In the genomic region with DNA sequence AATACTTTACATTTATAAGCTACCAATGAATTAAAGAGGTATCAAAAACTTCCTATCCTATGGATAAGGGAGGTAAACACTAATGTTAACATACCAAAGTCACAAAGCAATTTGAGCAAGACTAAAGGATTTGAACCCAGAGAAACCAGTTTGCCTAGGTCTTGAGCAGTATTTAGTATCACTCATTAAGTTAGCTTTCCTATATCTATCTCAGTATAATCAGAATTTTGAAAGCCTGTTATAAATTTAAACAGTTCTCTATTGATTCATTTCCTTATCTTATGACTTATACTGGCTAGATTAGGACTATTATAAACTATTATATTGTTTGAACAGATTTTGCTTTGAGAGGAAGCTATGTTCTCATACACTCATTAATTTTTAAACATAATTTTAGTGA, we compare ENCODE assay signal across 24 mouse cellular contexts.
DNase-seq lines count a peak whose midpoint lies in the region; ATAC-seq and TF ChIP-seq lines count a peak whose summit lies in the region.
"Had no signal": no experiment of that assay in that cellular context is flagged by ENCODE, and none has a peak within 500 bp of the region (broad histone marks: within the 10 kb centered on the region; RNA-seq: fewer than 3 reads in every experiment).

No protein-coding gene starts in this region.

- no peak overlapping the region for H3K9ac ChIP-seq in intestine, embryonic 14.5 days (ENCODE audit: low read length)
- H3K9ac ChIP-seq in intestine, postnatal 0 days (ENCODE audit: low read depth, low read length) = no peak overlapping the region
- no peak overlapping the region for H3K9ac ChIP-seq in intestine, embryonic 15.5 days
- H3K9ac ChIP-seq in stomach, embryonic 15.5 days = no peak overlapping the region
- no peak overlapping the region for H3K9ac ChIP-seq in liver, embryonic 12.5 days
- H3K9ac ChIP-seq: embryonic facial prominence, embryonic 12.5 days; forebrain, embryonic 13.5 days; forebrain, embryonic 15.5 days had no signal

- no peak overlapping the region for H3K4me2 ChIP-seq in intestine, embryonic 14.5 days (ENCODE audit: low read length)
- H3K4me2 ChIP-seq in intestine, postnatal 0 days (replicated peaks; ENCODE audit: low read depth) = no peak overlapping the region
- H3K4me2 ChIP-seq in intestine, embryonic 15.5 days (replicated peaks) = no peak overlapping the region
- H3K4me2 ChIP-seq in stomach, embryonic 15.5 days = no peak overlapping the region
- no peak overlapping the region for H3K4me2 ChIP-seq in liver, embryonic 12.5 days
- H3K4me2 ChIP-seq: embryonic facial prominence, embryonic 12.5 days; forebrain, embryonic 13.5 days; forebrain, embryonic 15.5 days had no signal

- 0 out of 2 replicates have a peak, but pooled peaks have one; percentile 36 for ATAC-seq in intestine, embryonic 14.5 days (replicated peaks; ENCODE audit: low FRiP score, low TSS enrichment, low read depth)
- no peak for ATAC-seq in intestine, postnatal 0 days
- peak; percentile 45 for ATAC-seq in intestine, embryonic 15.5 days
- peak; percentile 65 for ATAC-seq in stomach, embryonic 15.5 days (ENCODE audit: insufficient read depth, low FRiP score, low read depth)
- ATAC-seq in liver, embryonic 12.5 days = no peak
- ATAC-seq: activated CD4-positive, CD25-positive, alpha-beta regulatory T cell, adult 4 months; CD4-positive, CD25-positive, alpha-beta regulatory T cell, adult 4 months; forebrain, embryonic 13.5 days; forebrain, embryonic 15.5 days; Patski had no signal

- no peaks in the 10 kb centered on the region for H3K36me3 ChIP-seq in intestine, embryonic 14.5 days (ENCODE audit: control insufficient read depth, insufficient read depth, low read length)
- no peaks in the 10 kb centered on the region for H3K36me3 ChIP-seq in intestine, postnatal 0 days (ENCODE audit: control insufficient read depth, insufficient read depth)
- H3K36me3 ChIP-seq in intestine, embryonic 15.5 days = no peaks in the 10 kb centered on the region
- H3K36me3 ChIP-seq in stomach, embryonic 15.5 days = no peaks in the 10 kb centered on the region
- no peaks in the 10 kb centered on the region for H3K36me3 ChIP-seq in liver, embryonic 12.5 days
- H3K36me3 ChIP-seq: embryonic facial prominence, embryonic 10.5 days; embryonic facial prominence, embryonic 12.5 days; forebrain, embryonic 15.5 days; G1E had no signal

- no peaks in the 10 kb centered on the region for H3K4me1 ChIP-seq in intestine, embryonic 14.5 days (replicated peaks; ENCODE audit: control insufficient read depth, insufficient read depth, low read length)
- no peaks in the 10 kb centered on the region for H3K4me1 ChIP-seq in intestine, postnatal 0 days (replicated peaks; ENCODE audit: control insufficient read depth, insufficient read depth, low read length)
- no peaks in the 10 kb centered on the region for H3K4me1 ChIP-seq in intestine, embryonic 15.5 days (replicated peaks)
- no peaks in the 10 kb centered on the region for H3K4me1 ChIP-seq in stomach, embryonic 15.5 days
- no peaks in the 10 kb centered on the region for H3K4me1 ChIP-seq in liver, embryonic 12.5 days
- H3K4me1 ChIP-seq: embryonic facial prominence, embryonic 10.5 days; embryonic facial prominence, embryonic 12.5 days; forebrain, embryonic 13.5 days; forebrain, embryonic 15.5 days had no signal

- no peak for TF ChIP-seq CTCF in intestine, postnatal 0 days (IDR thresholded peaks at IDR 0.05; ENCODE audit: low read depth)

- H3K27ac ChIP-seq in intestine, embryonic 14.5 days (ENCODE audit: low read depth) = no peak overlapping the region
- H3K27ac ChIP-seq in intestine, postnatal 0 days (ENCODE audit: low read depth, low read length) = no peak overlapping the region
- no peak overlapping the region for H3K27ac ChIP-seq in intestine, embryonic 15.5 days
- H3K27ac ChIP-seq in stomach, embryonic 15.5 days = no peak overlapping the region
- no peak overlapping the region for H3K27ac ChIP-seq in liver, embryonic 12.5 days
- H3K27ac ChIP-seq: embryonic facial prominence, embryonic 10.5 days; embryonic facial prominence, embryonic 12.5 days; forebrain, embryonic 13.5 days; forebrain, embryonic 15.5 days had no signal

- no peaks in the 10 kb centered on the region for H3K9me3 ChIP-seq in intestine, embryonic 14.5 days (ENCODE audit: control insufficient read depth, low read length)
- H3K9me3 ChIP-seq in intestine, postnatal 0 days (ENCODE audit: control insufficient read depth) = no peaks in the 10 kb centered on the region
- H3K9me3 ChIP-seq in intestine, embryonic 15.5 days = no peaks in the 10 kb centered on the region
- H3K9me3 ChIP-seq in stomach, embryonic 15.5 days = no peaks in the 10 kb centered on the region
- H3K9me3 ChIP-seq in liver, embryonic 12.5 days (replicated peaks) = no peaks in the 10 kb centered on the region
- H3K9me3 ChIP-seq: embryonic facial prominence, embryonic 10.5 days; embryonic facial prominence, embryonic 12.5 days; forebrain, embryonic 13.5 days; forebrain, embryonic 15.5 days had no signal

- H3K4me3 ChIP-seq in intestine, embryonic 14.5 days (ENCODE audit: low read depth, low read length) = no peak overlapping the region
- no peak overlapping the region for H3K4me3 ChIP-seq in intestine, postnatal 0 days (ENCODE audit: low read depth, low read length)
- H3K4me3 ChIP-seq in intestine, embryonic 15.5 days (replicated peaks) = no peak overlapping the region
- no peak overlapping the region for H3K4me3 ChIP-seq in stomach, embryonic 15.5 days (replicated peaks)
- H3K4me3 ChIP-seq in liver, embryonic 12.5 days = no peak overlapping the region
- H3K4me3 ChIP-seq: embryonic facial prominence, embryonic 10.5 days; embryonic facial prominence, embryonic 12.5 days; forebrain, embryonic 13.5 days; forebrain, embryonic 15.5 days had no signal

- DNase-seq in intestine, embryonic 14.5 days (ENCODE audit: low spot score) = no peak
- DNase-seq in testis, postnatal 10 days (ENCODE audit: low spot score) = no peak
- DNase-seq: adrenal gland, adult 8-10 months; adrenal gland, postnatal 14 days; adrenal gland, postnatal 36 days; B cell, adult 2 months; cerebellum, adult 11-12 months; cerebellum, adult 2 months; cerebellum, adult 9-10 months; cerebellum, postnatal 10 days; cerebellum, postnatal 25 days had no signal

- no peaks in the 10 kb centered on the region for H3K27me3 ChIP-seq in intestine, embryonic 14.5 days (replicated peaks; ENCODE audit: control insufficient read depth, insufficient read depth, low read length)
- H3K27me3 ChIP-seq in intestine, postnatal 0 days (replicated peaks; ENCODE audit: control insufficient read depth, insufficient read depth, low read length) = no peaks in the 10 kb centered on the region
- no peaks in the 10 kb centered on the region for H3K27me3 ChIP-seq in intestine, embryonic 15.5 days (replicated peaks)
- no peaks in the 10 kb centered on the region for H3K27me3 ChIP-seq in stomach, embryonic 15.5 days (replicated peaks)
- no peaks in the 10 kb centered on the region for H3K27me3 ChIP-seq in liver, embryonic 12.5 days (replicated peaks)
- H3K27me3 ChIP-seq: CH12.LX; embryonic facial prominence, embryonic 12.5 days; forebrain, embryonic 13.5 days; forebrain, embryonic 15.5 days; Patski had no signal

Comparison
In these comparisons a context has a peak if more than half of its experiments do, and no peak if none do; other contexts are left out.
1. ATAC-seq: peak in intestine, embryonic 14.5 days (single experiment), intestine, embryonic 15.5 days (single experiment) and stomach, embryonic 15.5 days (single experiment); none in intestine, postnatal 0 days (single experiment) and liver, embryonic 12.5 days (single experiment).